Mouse (Mus musculus) megakaryocyte, embryonic 14.5 days (primary cell): ENCODE data around the gene Prlr. TPM values are rescaled to one million over a fixed set of nuclear protein-coding genes. Genes with fewer than 3 reads are reported as not detected.

Source experiments
- H3K27me3 ChIP-seq: replicated peaks from 2 replicates; pipeline ENCODE3; 2012; ENCODE audit warnings: inconsistent platforms
- H3K36me3 ChIP-seq: replicated peaks from 2 replicates; pipeline ENCODE3; 2012; ENCODE audit warnings: low read length, inconsistent platforms, mixed read lengths
- H3K4me1 ChIP-seq: 2 replicates; pipeline ENCODE4 v1.6.1; 2012; ENCODE audit warnings: inconsistent platforms
- H3K4me3 ChIP-seq: replicated peaks from 2 replicates; pipeline ENCODE3; 2012; ENCODE audit warnings: moderate library complexity, mild to moderate bottlenecking, inconsistent platforms
- H3K9me3 ChIP-seq: 2 replicates; pipeline ENCODE4 v1.6.1; 2012; ENCODE audit warnings: inconsistent platforms
- FLI1 ChIP-seq: IDR thresholded peaks from 2 replicates; pipeline ENCODE4 v1.6.1; 2012; ENCODE audit warnings: low read length, inconsistent platforms, mixed read lengths
- GATA1 ChIP-seq: IDR thresholded peaks from 3 replicates; pipeline ENCODE4 v1.6.1; 2012; ENCODE audit warnings: mixed read lengths, low read length, inconsistent platforms, borderline replicate concordance
- polyA plus RNA-seq: library from polyadenylated mRNA; stranded (reverse); fragments of >175 nt; gene quantifications from 2 replicates; pipeline ENCODE4 v1.2.3, GENCODE M21; 2012; ENCODE audit warnings: low replicate concordance; ENCODE audit not compliant: insufficient read depth

The Prlr gene
- polyA plus RNA-seq, 1 experiment = not detected

- TF ChIP-seq FLI1 (no peak), GATA1 (no peak)
- Histone ChIP-seq H3K36me3 (no peaks in the 10 kb centered on the region), H3K9me3 (no peaks in the 10 kb centered on the region), H3K4me1 (no peaks in the 10 kb centered on the region), H3K4me3 (no peak overlapping the region), H3K27me3 (no peaks in the 10 kb centered on the region)
Measured at GRCm38 (mm10) chr15:10252526-10252925, 75.5 kb downstream of the Prlr start.

GRCm38 (mm10) chr15:10262219-10262618 lies 85.2 kb downstream of the Prlr start:
- Histone ChIP-seq H3K4me3 (no peak overlapping the region), H3K36me3 (no peaks in the 10 kb centered on the region), H3K4me1 (no peaks in the 10 kb centered on the region), H3K9me3 (no peaks in the 10 kb centered on the region), H3K27me3 (no peaks in the 10 kb centered on the region)
- no peak for TF ChIP-seq FLI1
- TF ChIP-seq GATA1 = no peak

DNA sequence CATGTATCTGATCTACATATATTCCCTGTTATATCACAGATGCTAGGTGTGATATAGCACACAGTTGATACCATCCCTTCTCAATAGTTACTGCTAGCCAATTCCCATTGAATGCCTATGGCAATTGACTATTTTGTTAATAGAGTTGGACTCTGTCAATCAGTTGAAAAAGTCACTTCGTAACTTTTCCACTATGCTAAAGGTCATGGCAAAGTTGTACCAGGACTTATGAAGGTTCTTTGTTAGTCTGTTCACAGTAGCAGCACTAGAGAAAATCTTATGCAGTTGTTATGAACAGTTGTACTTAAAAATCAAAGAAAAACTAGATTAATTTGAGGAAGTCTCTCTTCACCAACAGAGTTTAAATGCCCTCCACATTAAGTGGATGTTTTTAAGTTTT lies 85.6 kb downstream of the Prlr start:
- TF ChIP-seq GATA1 (no peak), FLI1 (no peak)
- H3K4me1 ChIP-seq = no peaks in the 10 kb centered on the region
- H3K4me3 ChIP-seq = no peak overlapping the region
- no peaks in the 10 kb centered on the region for H3K27me3 ChIP-seq
- H3K9me3 ChIP-seq = no peaks in the 10 kb centered on the region
- no peaks in the 10 kb centered on the region for H3K36me3 ChIP-seq

DNA sequence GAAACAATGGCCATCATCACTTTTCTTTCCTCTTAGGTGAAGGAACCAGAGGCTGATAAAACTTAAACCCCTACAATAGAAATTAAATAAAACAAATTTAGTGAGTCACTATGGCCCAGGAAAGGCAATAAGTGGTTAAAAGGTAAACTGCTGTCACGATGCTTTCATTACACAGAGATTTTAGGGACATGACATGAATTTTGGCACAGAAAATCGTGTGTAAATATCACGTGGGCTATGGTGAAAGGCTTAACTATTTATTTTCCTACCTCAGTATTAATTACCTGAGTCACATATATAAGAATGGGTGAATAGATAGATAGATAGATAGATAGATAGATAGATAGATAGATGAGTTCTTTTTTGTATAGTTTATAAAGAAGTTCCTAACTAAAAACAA lies 86.4 kb downstream of the Prlr start:
- Histone ChIP-seq H3K9me3 (no peaks in the 10 kb centered on the region), H3K27me3 (no peaks in the 10 kb centered on the region), H3K4me3 (no peak overlapping the region), H3K36me3 (no peaks in the 10 kb centered on the region), H3K4me1 (no peaks in the 10 kb centered on the region)
- no peak for TF ChIP-seq FLI1
- no peak for TF ChIP-seq GATA1

DNA sequence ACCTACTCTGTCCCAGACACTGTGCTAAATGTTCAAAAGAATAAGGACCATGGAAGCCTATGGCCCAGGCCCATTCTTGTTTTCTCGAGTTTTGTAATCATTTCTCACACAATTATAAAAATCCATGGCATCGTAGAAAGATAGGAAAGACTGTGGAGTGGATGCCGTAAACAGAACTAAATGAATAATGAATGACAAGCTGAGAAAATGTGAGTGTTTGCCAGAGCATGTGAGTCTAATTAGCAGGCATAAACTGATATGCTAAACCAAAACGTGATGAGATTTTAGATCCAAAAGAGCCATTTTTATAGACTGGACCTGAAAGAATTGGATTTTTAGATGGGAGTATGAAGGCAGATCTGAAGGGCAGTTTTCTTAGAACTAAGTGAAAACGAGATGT lies 87.8 kb downstream of the Prlr start:
- H3K4me3 ChIP-seq = no peak overlapping the region
- H3K36me3 ChIP-seq = no peaks in the 10 kb centered on the region
- no peaks in the 10 kb centered on the region for H3K9me3 ChIP-seq
- H3K4me1 ChIP-seq = no peaks in the 10 kb centered on the region
- no peaks in the 10 kb centered on the region for H3K27me3 ChIP-seq
- TF ChIP-seq FLI1 (no peak), GATA1 (no peak)

GRCm38 (mm10) chr15:10267251-10267650 lies 90.2 kb downstream of the Prlr start:
- TF ChIP-seq GATA1 = no peak
- TF ChIP-seq FLI1 = no peak

DNA sequence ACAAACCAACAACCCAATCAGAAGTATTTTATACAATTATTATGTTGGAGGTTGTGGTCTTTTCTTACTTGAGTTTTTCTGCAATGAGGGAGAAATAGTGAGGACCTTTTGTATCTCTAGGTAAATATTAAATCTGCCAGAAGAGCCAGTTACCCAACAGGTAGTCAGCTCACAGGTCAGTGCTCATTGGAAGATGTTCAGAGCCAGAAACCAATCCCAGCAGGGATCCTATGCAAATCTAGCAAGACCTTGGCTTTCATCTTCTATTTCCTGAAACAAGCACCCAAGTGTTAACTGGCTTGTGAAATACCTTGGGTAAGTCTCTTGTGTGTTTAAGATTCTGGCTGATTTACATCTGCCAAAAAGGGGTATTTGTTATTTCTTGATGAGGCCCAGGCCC lies 99.3 kb downstream of the Prlr start:
- no peaks in the 10 kb centered on the region for H3K4me1 ChIP-seq
- no peaks in the 10 kb centered on the region for H3K9me3 ChIP-seq
- TF ChIP-seq FLI1 (no peak), GATA1 (no peak)
- no peak overlapping the region for H3K4me3 ChIP-seq
- no peaks in the 10 kb centered on the region for H3K27me3 ChIP-seq
- H3K36me3 ChIP-seq = no peaks in the 10 kb centered on the region

More at GRCm38 (mm10) chr15:10267251-10267650, 90.2 kb downstream of the Prlr start:
- Histone ChIP-seq H3K4me3 (no peak overlapping the region), H3K9me3 (no peaks in the 10 kb centered on the region), H3K36me3 (no peaks in the 10 kb centered on the region), H3K4me1 (no peaks in the 10 kb centered on the region), H3K27me3 (no peaks in the 10 kb centered on the region)

GRCm38 (mm10) chr15:10277461-10277860 lies 100.4 kb downstream of the Prlr start:
- H3K4me1 ChIP-seq = no peaks in the 10 kb centered on the region
- no peaks in the 10 kb centered on the region for H3K27me3 ChIP-seq
- no peaks in the 10 kb centered on the region for H3K9me3 ChIP-seq
- TF ChIP-seq GATA1 = no peak
- no peak for TF ChIP-seq FLI1
- H3K36me3 ChIP-seq = no peaks in the 10 kb centered on the region
- no peak overlapping the region for H3K4me3 ChIP-seq

GRCm38 (mm10) chr15:10281546-10281945 lies 104.5 kb downstream of the Prlr start:
- TF ChIP-seq FLI1 (no peak), GATA1 (no peak)
- Histone ChIP-seq H3K4me1 (no peaks in the 10 kb centered on the region), H3K27me3 (no peaks in the 10 kb centered on the region), H3K9me3 (no peaks in the 10 kb centered on the region), H3K4me3 (no peak overlapping the region), H3K36me3 (no peaks in the 10 kb centered on the region)

DNA sequence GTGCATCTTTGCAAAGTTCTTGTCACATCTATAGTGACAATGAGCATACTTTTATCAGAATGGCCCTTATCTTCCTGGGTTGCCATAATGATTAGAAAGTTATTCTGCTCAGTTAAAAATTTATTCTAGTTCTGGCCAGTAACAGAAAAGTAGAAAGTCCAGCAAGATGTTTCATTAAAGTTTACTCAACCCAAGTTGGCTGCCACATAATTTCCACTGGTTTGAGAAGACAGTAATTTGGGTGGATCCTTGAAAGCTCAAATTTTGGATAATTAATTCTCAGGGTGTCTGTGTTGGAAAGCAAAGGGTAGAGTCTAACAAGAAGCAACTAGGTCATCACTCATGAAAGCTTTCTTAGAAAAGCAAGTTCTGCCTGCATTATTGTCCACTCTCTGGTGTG lies 106.6 kb downstream of the Prlr start:
- H3K9me3 ChIP-seq = no peaks in the 10 kb centered on the region
- no peak overlapping the region for H3K4me3 ChIP-seq
- no peaks in the 10 kb centered on the region for H3K27me3 ChIP-seq
- TF ChIP-seq GATA1 (no peak), FLI1 (no peak)
- H3K4me1 ChIP-seq = no peaks in the 10 kb centered on the region
- no peaks in the 10 kb centered on the region for H3K36me3 ChIP-seq

GRCm38 (mm10) chr15:10296570-10296969 lies 119.5 kb downstream of the Prlr start:
- TF ChIP-seq FLI1 (no peak), GATA1 (no peak)
- Histone ChIP-seq H3K4me3 (no peak overlapping the region), H3K36me3 (no peaks in the 10 kb centered on the region), H3K27me3 (no peaks in the 10 kb centered on the region), H3K9me3 (no peaks in the 10 kb centered on the region), H3K4me1 (no peaks in the 10 kb centered on the region)
